Mouse (Mus musculus) hindbrain, embryonic 11.5 days (tissue): Measurements from ENCODE around the gene Tmem144. TPM values are rescaled to one million over a fixed set of nuclear protein-coding genes. Genes with fewer than 3 reads are reported as not detected.

Experiments
- ATAC-seq: fragments of 200-750 bp; cut with Nextera tagmentation; 2 replicates; pipeline ENCODE4 v1.8.0; 2017; ENCODE audit warnings: mild to moderate bottlenecking, moderate TSS enrichment, moderate library complexity; ENCODE audit not compliant: low FRiP score
- DNase-seq: peaks from one replicate; pipeline ENCODE4 v3.0.0-alpha.2; 2015; ENCODE audit warnings: low spot score
- H3K27ac ChIP-seq: fragments of 300-500 bp; sonication (generic); 2 replicates; pipeline ENCODE4 v1.5.1; 2014; ENCODE audit warnings: mild to moderate bottlenecking, low read depth, low read length
- H3K27me3 ChIP-seq: fragments of 300-500 bp; sonication (generic); 2 replicates; pipeline ENCODE4 v1.6.1; 2014; ENCODE audit warnings: mild to moderate bottlenecking, low read length, moderate library complexity, mixed read lengths; ENCODE audit not compliant: control insufficient read depth, insufficient read depth
- H3K36me3 ChIP-seq: fragments of 300-500 bp; sonication (generic); 2 replicates; pipeline ENCODE4 v1.6.1; 2014; ENCODE audit warnings: mild to moderate bottlenecking, low read length, moderate library complexity, mixed read lengths; ENCODE audit not compliant: control insufficient read depth, insufficient read depth
- H3K4me1 ChIP-seq: fragments of 300-500 bp; sonication (generic); replicated peaks from 2 replicates; pipeline ENCODE4 v1.6.1; 2014; ENCODE audit warnings: low read length, mixed read lengths; ENCODE audit not compliant: control insufficient read depth, insufficient read depth
- H3K4me2 ChIP-seq: fragments of 300-500 bp; sonication (generic); replicated peaks from 2 replicates; pipeline ENCODE4 v1.6.1; 2014; ENCODE audit warnings: mild to moderate bottlenecking, low read depth, low read length
- H3K4me3 ChIP-seq: fragments of 300-500 bp; sonication (generic); 2 replicates; pipeline ENCODE4 v1.5.1; 2014; ENCODE audit warnings: low read depth, low read length
- H3K9ac ChIP-seq: fragments of 300-500 bp; sonication (generic); 2 replicates; pipeline ENCODE4 v1.6.1; 2014; ENCODE audit warnings: low read depth, low read length
- H3K9me3 ChIP-seq: fragments of 300-500 bp; sonication (generic); 2 replicates; pipeline ENCODE4 v1.6.1; 2016; ENCODE audit warnings: low read length; ENCODE audit not compliant: control insufficient read depth
- WGBS: fragments of 180-500 bp; shearing (Covaris S2); extraction: QIAGEN DNeasy Blood & Tissue Kit; methylation state at CpG from one replicate; pipeline ENCODE4 v1.1.7; 2014; 5-methylcytosine and 5-hydroxymethylcytosine counted together
- polyA plus RNA-seq: library from polyadenylated mRNA; unstranded; fragments of >200 nt; fragmentation: Nextera tagmentation; extraction: Ambion mirVana; gene quantifications from 2 replicates; pipeline ENCODE4 v1.2.1, GENCODE M21; 2014

The Tmem144 gene
- polyA plus RNA-seq, 1 experiment from 2014 or later = 3.1 TPM

GRCm38 (mm10) chr3:79878350-79878749 is 25.8 kb upstream of the Tmem144 start:
- ATAC-seq (no peak), DNase-seq (no peak)
- Histone ChIP-seq H3K9me3 (no peaks in the 10 kb centered on the region), H3K9ac (no peak overlapping the region), H3K27me3 (no peaks in the 10 kb centered on the region), H3K27ac (no peak overlapping the region), H3K36me3 (no peaks in the 10 kb centered on the region), H3K4me2 (no peak overlapping the region), H3K4me3 (no peak overlapping the region), H3K4me1 (no peaks in the 10 kb centered on the region)
- WGBS = 74% methylated on average over 3 of the region's 3 CpGs

- 89% methylated on average over 5 of the region's 5 CpGs for WGBS
- no peaks in the 10 kb centered on the region for H3K9me3 ChIP-seq
- H3K27me3 ChIP-seq = no peaks in the 10 kb centered on the region
Observed at GRCm38 (mm10) chr3:79875471-79875870, 22.9 kb upstream of the Tmem144 start.

GRCm38 (mm10) chr3:79867121-79867709 is 14.6 kb upstream of the Tmem144 start:
- ATAC-seq (no peak), DNase-seq (no peak)
- no peak overlapping the region for H3K27ac ChIP-seq
- H3K27me3 ChIP-seq = no peaks in the 10 kb centered on the region
- H3K9me3 ChIP-seq = no peaks in the 10 kb centered on the region
- no peak overlapping the region for H3K9ac ChIP-seq
- no peaks in the 10 kb centered on the region for H3K36me3 ChIP-seq
- H3K4me1 ChIP-seq = no peaks in the 10 kb centered on the region
- WGBS = 54% methylated on average over 1 of the region's 1 CpGs
- no peak overlapping the region for H3K4me2 ChIP-seq
- no peak overlapping the region for H3K4me3 ChIP-seq

More at GRCm38 (mm10) chr3:79875471-79875870, 22.9 kb upstream of the Tmem144 start:
- Histone ChIP-seq H3K4me3 (no peak overlapping the region), H3K4me1 (no peaks in the 10 kb centered on the region), H3K27ac (no peak overlapping the region), H3K9ac (no peak overlapping the region), H3K36me3 (no peaks in the 10 kb centered on the region), H3K4me2 (no peak overlapping the region)
- ATAC-seq (no peak), DNase-seq (no peak)

GRCm38 (mm10) chr3:79866526-79866925 is 14.0 kb upstream of the Tmem144 start:
- Histone ChIP-seq H3K27ac (no peak overlapping the region), H3K27me3 (no peaks in the 10 kb centered on the region), H3K4me3 (no peak overlapping the region), H3K9me3 (no peaks in the 10 kb centered on the region), H3K4me1 (no peaks in the 10 kb centered on the region), H3K9ac (no peak overlapping the region), H3K36me3 (no peaks in the 10 kb centered on the region), H3K4me2 (no peak overlapping the region)
- WGBS = 84% methylated on average over 9 of the region's 9 CpGs
- ATAC-seq = no peak
- no peak for DNase-seq

- Histone ChIP-seq H3K4me3 (no peak overlapping the region), H3K9ac (no peak overlapping the region), H3K9me3 (no peaks in the 10 kb centered on the region), H3K4me1 (no peaks in the 10 kb centered on the region), H3K27me3 (no peaks in the 10 kb centered on the region), H3K4me2 (no peak overlapping the region), H3K27ac (no peak overlapping the region), H3K36me3 (no peaks in the 10 kb centered on the region)
- DNase-seq = no peak
- no peak for ATAC-seq
- 76% methylated on average over 3 of the region's 3 CpGs for WGBS
Observed at GRCm38 (mm10) chr3:79866089-79866488, 13.5 kb upstream of the Tmem144 start.

GRCm38 (mm10) chr3:79864824-79865223 is 12.3 kb upstream of the Tmem144 start:
- Histone ChIP-seq H3K27me3 (no peaks in the 10 kb centered on the region), H3K4me1 (no peaks in the 10 kb centered on the region), H3K4me3 (no peak overlapping the region), H3K27ac (no peak overlapping the region), H3K9me3 (no peaks in the 10 kb centered on the region), H3K9ac (no peak overlapping the region), H3K4me2 (no peak overlapping the region), H3K36me3 (no peaks in the 10 kb centered on the region)
- DNase-seq (no peak), ATAC-seq (no peak)
- 89% methylated on average over 7 of the region's 7 CpGs for WGBS

GRCm38 (mm10) chr3:79858221-79858620 is 5.6 kb upstream of the Tmem144 start:
- no peak overlapping the region for H3K27ac ChIP-seq
- no peaks in the 10 kb centered on the region for H3K9me3 ChIP-seq
- WGBS = 77% methylated on average over 3 of the region's 3 CpGs
- H3K4me3 ChIP-seq = no peak overlapping the region
- no peak overlapping the region for H3K9ac ChIP-seq
- H3K36me3 ChIP-seq = no peaks in the 10 kb centered on the region
- no peak overlapping the region for H3K4me2 ChIP-seq
- H3K27me3 ChIP-seq = no peaks in the 10 kb centered on the region
- no peaks in the 10 kb centered on the region for H3K4me1 ChIP-seq
- DNase-seq (no peak), ATAC-seq (no peak)

GRCm38 (mm10) chr3:79857780-79858179 is 5.2 kb upstream of the Tmem144 start:
- ATAC-seq (no peak), DNase-seq (no peak)
- 81% methylated on average over 5 of the region's 5 CpGs for WGBS
- Histone ChIP-seq H3K4me2 (no peak overlapping the region), H3K36me3 (no peaks in the 10 kb centered on the region), H3K9me3 (no peaks in the 10 kb centered on the region), H3K9ac (no peak overlapping the region), H3K4me1 (no peaks in the 10 kb centered on the region), H3K27me3 (no peaks in the 10 kb centered on the region), H3K27ac (no peak overlapping the region), H3K4me3 (no peak overlapping the region)

GRCm38 (mm10) chr3:79852108-79852507 is 465 bp downstream of the Tmem144 start:
- Histone ChIP-seq H3K36me3 (no peaks in the 10 kb centered on the region), H3K9ac (no peak overlapping the region), H3K27ac (no peak overlapping the region), H3K9me3 (no peaks in the 10 kb centered on the region), H3K4me2 (no peak overlapping the region), H3K27me3 (no peaks in the 10 kb centered on the region), H3K4me3 (no peak overlapping the region), H3K4me1 (no peaks in the 10 kb centered on the region)
- ATAC-seq (no peak), DNase-seq (no peak)
- WGBS = 82% methylated on average over 3 of the region's 3 CpGs
